Mouse (Mus musculus): Measurements from ENCODE around the gene B3gnt2. TPM values are rescaled to one million over a fixed set of nuclear protein-coding genes. Genes with fewer than 3 reads are reported as not detected.

Gene B3gnt2
- polyA plus RNA-seq, 1 experiment from 2014 or later, result 7.5 TPM

GRCm38 (mm10) chr11:22766238-22766637, 94.5 kb downstream of the B3gnt2 start:
- ATAC-seq (ENCODE audit: insufficient read depth) (no peak), DNase-seq (no peak)
- no peaks in the 10 kb centered on the region for H3K36me3 ChIP-seq (ENCODE audit: insufficient read depth)
- no peak overlapping the region for H3K4me2 ChIP-seq
- no peak overlapping the region for H3K9ac ChIP-seq
- H3K4me1 ChIP-seq (ENCODE audit: insufficient read depth), result no peaks in the 10 kb centered on the region
- no peak for TF ChIP-seq CTCF (IDR thresholded peaks at IDR 0.05; ENCODE audit: low read depth)
- H3K4me3 ChIP-seq (ENCODE audit: low read depth, low read length), result no peak overlapping the region
- WGBS, result 70% methylated on average over 2 of the region's 2 CpGs
- no peak overlapping the region for H3K27ac ChIP-seq (ENCODE audit: low read depth)
- H3K27me3 ChIP-seq (ENCODE audit: insufficient read depth, low read length), result no peaks in the 10 kb centered on the region
- no peaks in the 10 kb centered on the region for H3K9me3 ChIP-seq (ENCODE audit: low read depth, low read length)

- no peaks in the 10 kb centered on the region for H3K9me3 ChIP-seq (ENCODE audit: low read depth, low read length)
- TF ChIP-seq CTCF (IDR thresholded peaks at IDR 0.05; ENCODE audit: low read depth), result no peak
- H3K27ac ChIP-seq (ENCODE audit: low read depth), result no peak overlapping the region
- no peak overlapping the region for H3K4me3 ChIP-seq (ENCODE audit: low read depth, low read length)
- DNase-seq, result no peak
- WGBS, result 77% methylated on average over 4 of the region's 4 CpGs
- H3K36me3 ChIP-seq (ENCODE audit: insufficient read depth), result no peaks in the 10 kb centered on the region
- H3K27me3 ChIP-seq (ENCODE audit: insufficient read depth, low read length), result no peaks in the 10 kb centered on the region
- H3K4me1 ChIP-seq (ENCODE audit: insufficient read depth), result no peaks in the 10 kb centered on the region
- ATAC-seq (ENCODE audit: insufficient read depth), result no peak
- no peak overlapping the region for H3K4me2 ChIP-seq
- no peak overlapping the region for H3K9ac ChIP-seq
These were observed 95.3 kb downstream of the B3gnt2 start for GRCm38 (mm10) chr11:22765425-22765824.

- no peak overlapping the region for H3K4me3 ChIP-seq (ENCODE audit: low read depth, low read length)
- no peak overlapping the region for H3K27ac ChIP-seq (ENCODE audit: low read depth)
- 66% methylated on average over 4 of the region's 4 CpGs for WGBS
- TF ChIP-seq CTCF (IDR thresholded peaks at IDR 0.05; ENCODE audit: low read depth), result no peak
- H3K27me3 ChIP-seq (ENCODE audit: insufficient read depth, low read length), result no peaks in the 10 kb centered on the region
- ATAC-seq (ENCODE audit: insufficient read depth) (no peak), DNase-seq (peak; percentile 11)
- no peaks in the 10 kb centered on the region for H3K36me3 ChIP-seq (ENCODE audit: insufficient read depth)
- H3K4me2 ChIP-seq, result no peak overlapping the region
- no peaks in the 10 kb centered on the region for H3K4me1 ChIP-seq (ENCODE audit: insufficient read depth)
- H3K9me3 ChIP-seq (ENCODE audit: low read depth, low read length), result no peaks in the 10 kb centered on the region
- no peak overlapping the region for H3K9ac ChIP-seq
These were observed 97.0 kb downstream of the B3gnt2 start for GRCm38 (mm10) chr11:22763556-22764295.

- Histone ChIP-seq H3K4me1 (ENCODE audit: insufficient read depth) (no peaks in the 10 kb centered on the region), H3K27me3 (ENCODE audit: insufficient read depth, low read length) (no peaks in the 10 kb centered on the region), H3K4me3 (ENCODE audit: low read depth, low read length) (no peak overlapping the region), H3K9me3 (ENCODE audit: low read depth, low read length) (no peaks in the 10 kb centered on the region), H3K9ac (no peak overlapping the region), H3K27ac (ENCODE audit: low read depth) (no peak overlapping the region), H3K36me3 (ENCODE audit: insufficient read depth) (no peaks in the 10 kb centered on the region), H3K4me2 (no peak overlapping the region)
- WGBS, result 66% methylated on average over 1 of the region's 1 CpGs
- DNase-seq (peak; percentile 14), ATAC-seq (ENCODE audit: insufficient read depth) (no peak)
- TF ChIP-seq CTCF (IDR thresholded peaks at IDR 0.05; ENCODE audit: low read depth), result no peak
These were observed 97.7 kb downstream of the B3gnt2 start for GRCm38 (mm10) chr11:22763055-22763454.

GRCm38 (mm10) chr11:22762236-22762927, 98.4 kb downstream of the B3gnt2 start:
- no peak overlapping the region for H3K4me2 ChIP-seq
- no peaks in the 10 kb centered on the region for H3K9me3 ChIP-seq (ENCODE audit: low read depth, low read length)
- H3K27me3 ChIP-seq (ENCODE audit: insufficient read depth, low read length), result no peaks in the 10 kb centered on the region
- no peaks in the 10 kb centered on the region for H3K36me3 ChIP-seq (ENCODE audit: insufficient read depth)
- no peak for TF ChIP-seq CTCF (IDR thresholded peaks at IDR 0.05; ENCODE audit: low read depth)
- H3K4me3 ChIP-seq (ENCODE audit: low read depth, low read length), result no peak overlapping the region
- H3K9ac ChIP-seq, result no peak overlapping the region
- no peak overlapping the region for H3K27ac ChIP-seq (ENCODE audit: low read depth)
- ATAC-seq (ENCODE audit: insufficient read depth) (no peak), DNase-seq (no peak)
- no peaks in the 10 kb centered on the region for H3K4me1 ChIP-seq (ENCODE audit: insufficient read depth)
- WGBS, result 81% methylated on average over 18 of the region's 18 CpGs

GRCm38 (mm10) chr11:22759783-22760182, 101.0 kb downstream of the B3gnt2 start:
- no peak for TF ChIP-seq CTCF (IDR thresholded peaks at IDR 0.05; ENCODE audit: low read depth)
- H3K9ac ChIP-seq, result no peak overlapping the region
- no peak overlapping the region for H3K4me2 ChIP-seq
- H3K36me3 ChIP-seq (ENCODE audit: insufficient read depth), result no peaks in the 10 kb centered on the region
- no peak for DNase-seq
- no peak overlapping the region for H3K27ac ChIP-seq (ENCODE audit: low read depth)
- 85% methylated on average over 3 of the region's 4 CpGs for WGBS
- no peak for ATAC-seq (ENCODE audit: insufficient read depth)
- H3K9me3 ChIP-seq (ENCODE audit: low read depth, low read length), result no peaks in the 10 kb centered on the region
- H3K4me1 ChIP-seq (ENCODE audit: insufficient read depth), result no peaks in the 10 kb centered on the region
- no peak overlapping the region for H3K4me3 ChIP-seq (ENCODE audit: low read depth, low read length)
- H3K27me3 ChIP-seq (ENCODE audit: insufficient read depth, low read length), result no peaks in the 10 kb centered on the region

- Histone ChIP-seq H3K4me3 (ENCODE audit: low read depth, low read length) (no peak overlapping the region), H3K4me2 (no peak overlapping the region), H3K9me3 (ENCODE audit: low read depth, low read length) (no peaks in the 10 kb centered on the region), H3K27ac (ENCODE audit: low read depth) (no peak overlapping the region), H3K4me1 (ENCODE audit: insufficient read depth) (no peaks in the 10 kb centered on the region), H3K36me3 (ENCODE audit: insufficient read depth) (no peaks in the 10 kb centered on the region), H3K27me3 (ENCODE audit: insufficient read depth, low read length) (no peaks in the 10 kb centered on the region), H3K9ac (no peak overlapping the region)
- WGBS, result 78% methylated on average over 3 of the region's 3 CpGs
- no peak for TF ChIP-seq CTCF (IDR thresholded peaks at IDR 0.05; ENCODE audit: low read depth)
- ATAC-seq (ENCODE audit: insufficient read depth) (no peak), DNase-seq (no peak)
These were observed 104.4 kb downstream of the B3gnt2 start for GRCm38 (mm10) chr11:22756168-22756980.

Data from lung, embryonic 14.5 days (tissue).